Mouse (Mus musculus) stomach, postnatal 0 days (tissue): ENCODE results near the gene Zfp786. TPM values are rescaled to one million over a fixed set of nuclear protein-coding genes. Genes with fewer than 3 reads are reported as not detected.

ENCODE experiments used
- ATAC-seq: fragments of 200-750 bp; cut with Nextera tagmentation; 2 replicates; pipeline ENCODE4 v1.8.0; 2017; ENCODE audit not compliant: low FRiP score, low TSS enrichment
- DNase-seq: peaks from one replicate; pipeline ENCODE4 v3.0.0-alpha.2; 2016; ENCODE audit warnings: low spot score
- H3K27ac ChIP-seq: fragments of 300-500 bp; sonication (generic); replicated peaks from 2 replicates; pipeline ENCODE4 v1.5.1; 2014; ENCODE audit warnings: mild to moderate bottlenecking, control low read depth
- H3K27me3 ChIP-seq: fragments of 300-500 bp; sonication (generic); 2 replicates; pipeline ENCODE4 v1.6.1; 2014; ENCODE audit warnings: low read length; ENCODE audit not compliant: control insufficient read depth, insufficient read depth
- H3K36me3 ChIP-seq: fragments of 300-500 bp; sonication (generic); 2 replicates; pipeline ENCODE4 v1.6.1; 2014; ENCODE audit warnings: low read length, mixed read lengths; ENCODE audit not compliant: control insufficient read depth, insufficient read depth
- H3K4me1 ChIP-seq: fragments of 300-500 bp; sonication (generic); replicated peaks from 2 replicates; pipeline ENCODE4 v1.6.1; 2014; ENCODE audit warnings: antibody characterized with exemption; ENCODE audit not compliant: control insufficient read depth, insufficient read depth
- H3K4me2 ChIP-seq: fragments of 300-500 bp; sonication (generic); replicated peaks from 2 replicates; pipeline ENCODE4 v1.6.1; 2014; ENCODE audit warnings: low read depth, mild to moderate bottlenecking, control low read depth, moderate library complexity
- H3K4me3 ChIP-seq: fragments of 300-500 bp; sonication (generic); 2 replicates; pipeline ENCODE4 v1.5.1; 2014; ENCODE audit warnings: low read depth, low read length, control low read depth
- H3K9ac ChIP-seq: fragments of 300-500 bp; sonication (generic); 2 replicates; pipeline ENCODE4 v1.6.1; 2014; ENCODE audit warnings: mild to moderate bottlenecking, low read length, control low read depth, mixed read lengths
- H3K9me3 ChIP-seq: fragments of 300-500 bp; sonication (generic); 2 replicates; pipeline ENCODE4 v1.6.1; 2016; ENCODE audit warnings: low read length; ENCODE audit not compliant: control insufficient read depth
- CTCF ChIP-seq: IDR thresholded peaks from 2 replicates; pipeline ENCODE4 v1.5.1; 2016; ENCODE audit warnings: antibody characterized with exemption, low read depth, mild to moderate bottlenecking, moderate library complexity
- EP300 ChIP-seq: optimal IDR thresholded peaks from 2 replicates; pipeline ENCODE3; 2016; ENCODE audit warnings: antibody characterized with exemption
- WGBS: fragments of 180-500 bp; shearing (Covaris S2); extraction: QIAGEN DNeasy Blood & Tissue Kit; methylation state at CpG from one replicate; pipeline ENCODE4 v1.1.7; 2014; 5-methylcytosine and 5-hydroxymethylcytosine counted together
- polyA plus RNA-seq: library from polyadenylated mRNA; unstranded; fragments of >200 nt; fragmentation: Nextera tagmentation; extraction: Ambion mirVana; gene quantifications from 2 replicates; pipeline ENCODE4 v1.2.1, GENCODE M21; 2015

Zfp786 gene
- polyA plus RNA-seq, 1 experiment from 2014 or later, result 1.1 TPM

DNA sequence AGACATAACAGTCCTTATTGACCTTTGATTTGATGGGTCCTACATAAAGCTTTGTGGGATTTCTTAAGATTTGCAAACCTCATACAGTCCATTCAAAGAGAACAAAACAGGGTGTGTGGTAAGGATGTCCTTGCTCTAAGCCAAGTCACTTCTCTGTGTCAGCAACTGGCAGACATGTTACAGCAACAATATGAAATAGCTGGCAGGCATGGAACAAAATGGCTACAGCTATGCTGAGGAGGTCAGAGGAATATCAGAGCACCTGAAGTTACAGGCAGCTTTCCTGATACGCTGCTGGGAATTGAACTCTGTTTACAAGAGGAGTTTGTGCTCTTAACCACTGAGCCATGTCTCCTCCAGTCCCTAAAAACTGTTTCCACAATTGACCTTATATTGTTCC, 1.6 kb upstream of the Zfp786 start:
- Histone ChIP-seq H3K4me1 (no peaks in the 10 kb centered on the region), H3K36me3 (no peaks in the 10 kb centered on the region), H3K4me3 (no peak overlapping the region), H3K9ac (no peak overlapping the region), H3K9me3 (no peaks in the 10 kb centered on the region), H3K27ac (no peak overlapping the region), H3K27me3 (no peaks in the 10 kb centered on the region), H3K4me2 (no peak overlapping the region)
- WGBS, result 93% methylated on average over 1 of the region's 1 CpGs
- ATAC-seq, result no peak
- TF ChIP-seq EP300, result no peak
- no peak for TF ChIP-seq CTCF
- no peak for DNase-seq

DNA sequence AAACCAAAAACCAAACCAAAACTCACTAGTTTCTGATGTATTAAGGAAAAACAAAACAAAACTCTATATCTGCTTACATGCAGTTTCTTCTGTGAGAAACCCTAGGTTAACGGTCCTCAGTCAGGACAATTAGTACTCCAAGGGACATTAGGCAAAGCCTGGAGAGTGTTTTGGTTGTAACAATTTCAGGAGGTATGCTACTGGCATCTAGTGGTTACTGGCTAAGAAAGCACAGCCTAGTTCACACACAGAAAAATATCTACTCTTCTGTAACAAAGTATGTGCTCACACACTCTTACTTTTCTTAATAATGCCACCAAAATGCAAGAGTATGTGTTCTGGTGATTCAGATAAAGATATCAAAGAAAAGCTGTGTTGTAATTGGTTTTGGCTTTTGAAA, 1.7 kb downstream of the Zfp786 start:
- 9% methylated on average over 1 of the region's 1 CpGs for WGBS
- Histone ChIP-seq H3K9me3 (no peaks in the 10 kb centered on the region), H3K27me3 (no peaks in the 10 kb centered on the region), H3K36me3 (no peaks in the 10 kb centered on the region), H3K4me1 (no peaks in the 10 kb centered on the region), H3K9ac (no peak overlapping the region), H3K4me3 (no peak overlapping the region), H3K4me2 (no peak overlapping the region), H3K27ac (no peak overlapping the region)
- TF ChIP-seq CTCF (peak; percentile 82), EP300 (no peak)
- DNase-seq, result no peak
- ATAC-seq, result no peak

DNA sequence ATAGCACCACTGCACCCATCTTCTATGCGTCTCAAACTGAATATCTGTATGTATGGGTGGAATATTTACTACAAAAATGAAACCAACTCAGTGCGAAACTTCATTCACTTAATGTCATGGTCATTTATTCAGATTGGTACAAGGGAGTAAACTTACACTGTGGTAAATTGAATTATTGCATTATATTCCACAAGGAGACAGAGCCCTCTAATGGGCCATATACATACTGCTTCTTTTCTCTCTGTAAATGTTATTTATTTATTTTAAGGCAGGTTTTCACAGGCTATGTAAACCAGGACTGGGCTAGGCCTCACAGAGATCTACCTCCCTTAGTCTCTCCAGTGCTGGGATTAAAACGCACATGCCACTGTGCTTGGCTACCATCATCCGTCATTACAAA, 3.2 kb downstream of the Zfp786 start:
- Histone ChIP-seq H3K4me1 (no peaks in the 10 kb centered on the region), H3K36me3 (no peaks in the 10 kb centered on the region), H3K4me2 (no peak overlapping the region), H3K4me3 (no peak overlapping the region), H3K9me3 (no peaks in the 10 kb centered on the region), H3K27me3 (no peaks in the 10 kb centered on the region), H3K9ac (no peak overlapping the region), H3K27ac (no peak overlapping the region)
- DNase-seq, result no peak
- ATAC-seq, result no peak
- peak; percentile 43 for TF ChIP-seq CTCF
- no peak for TF ChIP-seq EP300
- WGBS, result 83% methylated on average over 4 of the region's 4 CpGs

GRCm38 (mm10) chr6:47824241-47824640, 6.4 kb downstream of the Zfp786 start:
- Histone ChIP-seq H3K4me2 (no peak overlapping the region), H3K4me1 (no peaks in the 10 kb centered on the region), H3K9ac (no peak overlapping the region), H3K9me3 (no peaks in the 10 kb centered on the region), H3K27me3 (no peaks in the 10 kb centered on the region), H3K4me3 (no peak overlapping the region), H3K36me3 (no peaks in the 10 kb centered on the region), H3K27ac (no peak overlapping the region)
- TF ChIP-seq EP300 (no peak), CTCF (no peak)
- ATAC-seq (no peak), DNase-seq (no peak)
- 52% methylated on average over 2 of the region's 2 CpGs for WGBS

DNA sequence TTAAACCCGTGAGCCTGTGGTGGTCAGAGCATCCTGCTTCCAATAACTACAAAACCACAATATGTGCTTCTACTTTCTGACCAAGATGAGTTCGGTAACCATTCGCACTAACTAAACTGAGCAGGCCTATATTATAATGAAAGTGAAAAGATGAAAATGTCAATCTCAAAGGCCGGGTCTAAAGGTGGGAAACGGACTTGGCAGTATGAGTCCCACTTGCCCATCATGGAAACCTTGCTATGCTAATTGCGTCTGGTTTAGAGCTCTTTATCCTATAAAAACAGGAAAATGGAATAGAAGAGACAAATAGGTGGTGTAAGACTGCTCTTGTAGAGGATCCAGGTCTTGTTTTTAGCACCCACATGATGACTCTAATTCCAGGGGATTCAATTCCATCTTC, 8.9 kb downstream of the Zfp786 start:
- Histone ChIP-seq H3K4me3 (no peak overlapping the region), H3K27ac (no peak overlapping the region), H3K9ac (no peak overlapping the region), H3K4me1 (no peaks in the 10 kb centered on the region), H3K27me3 (no peaks in the 10 kb centered on the region), H3K9me3 (no peaks in the 10 kb centered on the region), H3K4me2 (no peak overlapping the region), H3K36me3 (no peaks in the 10 kb centered on the region)
- 93% methylated on average over 6 of the region's 6 CpGs for WGBS
- TF ChIP-seq EP300 (no peak), CTCF (no peak)
- no peak for ATAC-seq
- no peak for DNase-seq

DNA sequence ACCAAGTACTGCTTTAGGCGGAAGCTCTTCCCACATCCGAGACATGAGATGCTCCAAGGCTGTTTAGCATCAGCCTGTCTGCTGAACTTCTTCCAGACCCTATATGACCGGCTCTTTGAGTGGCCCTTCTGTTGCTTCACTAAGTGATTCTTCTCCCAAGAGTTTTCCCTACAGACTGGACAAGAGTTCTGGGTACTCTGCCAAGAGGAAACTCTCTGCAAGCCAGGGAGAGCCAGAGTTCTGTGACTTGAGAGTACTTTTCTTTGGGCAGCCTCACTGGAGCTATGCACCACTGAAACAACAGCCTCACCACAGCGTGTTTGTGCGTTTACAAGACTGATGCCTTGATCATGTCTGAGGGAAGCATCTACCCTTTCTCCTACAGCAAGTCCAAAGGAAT, 9.4 kb downstream of the Zfp786 start:
- H3K36me3 ChIP-seq, result no peaks in the 10 kb centered on the region
- 80% methylated on average over 5 of the region's 5 CpGs for WGBS

More for the DNA sequence above, 9.4 kb downstream of the Zfp786 start:
- ATAC-seq, result no peak
- no peak for DNase-seq
- Histone ChIP-seq H3K27me3 (no peaks in the 10 kb centered on the region), H3K4me3 (no peak overlapping the region), H3K9me3 (no peaks in the 10 kb centered on the region), H3K27ac (no peak overlapping the region), H3K9ac (no peak overlapping the region), H3K4me1 (no peaks in the 10 kb centered on the region), H3K4me2 (no peak overlapping the region)
- TF ChIP-seq CTCF (no peak), EP300 (no peak)
